Mouse (Mus musculus) gastrocnemius, adult 2 months (tissue): ENCODE results near the gene Spats2l. TPM values are rescaled to one million over a fixed set of nuclear protein-coding genes. Genes with fewer than 3 reads are reported as not detected.

Experiments
- DNase-seq: peaks from one replicate; pipeline ENCODE4 v3.0.0; 2022
- H3K27ac ChIP-seq: fragments of 200-600 bp; 2 replicates; pipeline ENCODE4 v1.8.1; 2022; ENCODE audit warnings: mild to moderate bottlenecking
- H3K4me3 ChIP-seq: fragments of 200-600 bp; 2 replicates; pipeline ENCODE4 v1.8.1; 2022; ENCODE audit warnings: mild to moderate bottlenecking, moderate library complexity
- CTCF ChIP-seq: fragments of 200-600 bp; IDR thresholded peaks from 2 replicates; pipeline ENCODE4 v1.8.1; 2022; ENCODE audit warnings: antibody characterized with exemption, mild to moderate bottlenecking, moderate library complexity
- intact Hi-C: fragments of 180-260 bp; cut with DNase I; formaldehyde crosslinking; loops from one replicate; pipeline ENCODE4 v1.15.1; 2025
- total RNA-seq, 2 experiments: library from RNA; stranded (reverse); gene quantifications; 2 replicates each; pipeline ENCODE4 v1.2.3; 2021

The Spats2l gene
- total RNA-seq, 2 experiments from 2014 or later = 2.0 to 4.8 TPM

- no peak for DNase-seq
- H3K4me3 ChIP-seq = no peak overlapping the region
- no peak for TF ChIP-seq CTCF
- intact Hi-C loops = no loop called here
- no peak overlapping the region for H3K27ac ChIP-seq
Measured at GRCm38 (mm10) chr1:57873996-57874395, 100.0 kb downstream of the Spats2l start.

- no peak for TF ChIP-seq CTCF
- no peak for DNase-seq
- H3K27ac ChIP-seq = no peak overlapping the region
- H3K4me3 ChIP-seq = no peak overlapping the region
- intact Hi-C loops = no loop called here
Measured at GRCm38 (mm10) chr1:57875109-57875508, 101.1 kb downstream of the Spats2l start.

- DNase-seq = no peak
- intact Hi-C loops = no loop called here
- TF ChIP-seq CTCF = no peak
Measured at GRCm38 (mm10) chr1:57875512-57875911, 101.5 kb downstream of the Spats2l start.

GRCm38 (mm10) chr1:57878957-57879356 is 105.0 kb downstream of the Spats2l start:
- no peak for DNase-seq
- no peak overlapping the region for H3K27ac ChIP-seq
- TF ChIP-seq CTCF = no peak
- no peak overlapping the region for H3K4me3 ChIP-seq
- intact Hi-C loops = no loop called here

More at GRCm38 (mm10) chr1:57875512-57875911, 101.5 kb downstream of the Spats2l start:
- no peak overlapping the region for H3K27ac ChIP-seq
- H3K4me3 ChIP-seq = no peak overlapping the region

- no peak for TF ChIP-seq CTCF
- DNase-seq = peak; percentile 32
- Histone ChIP-seq H3K27ac (no peak overlapping the region), H3K4me3 (no peak overlapping the region)
- intact Hi-C loops = no loop called here
Measured at GRCm38 (mm10) chr1:57884867-57885266, 110.9 kb downstream of the Spats2l start.

GRCm38 (mm10) chr1:57889803-57890202 is 115.8 kb downstream of the Spats2l start:
- no peak for TF ChIP-seq CTCF
- H3K27ac ChIP-seq = no peak overlapping the region
- intact Hi-C loops = no loop called here

GRCm38 (mm10) chr1:57890259-57890902 is 116.4 kb downstream of the Spats2l start:
- TF ChIP-seq CTCF = no peak
- no peak overlapping the region for H3K27ac ChIP-seq
- DNase-seq = no peak
- intact Hi-C loops = no loop called here
- no peak overlapping the region for H3K4me3 ChIP-seq

More at GRCm38 (mm10) chr1:57889803-57890202, 115.8 kb downstream of the Spats2l start:
- no peak overlapping the region for H3K4me3 ChIP-seq
- DNase-seq = no peak

GRCm38 (mm10) chr1:57890903-57891267 is 116.9 kb downstream of the Spats2l start:
- Histone ChIP-seq H3K27ac (no peak overlapping the region), H3K4me3 (no peak overlapping the region)
- intact Hi-C loops = no loop called here
- TF ChIP-seq CTCF = no peak
- DNase-seq = no peak

- Histone ChIP-seq H3K4me3 (no peak overlapping the region), H3K27ac (no peak overlapping the region)
- no peak for TF ChIP-seq CTCF
- DNase-seq = no peak
- intact Hi-C loops = no loop called here
Measured at GRCm38 (mm10) chr1:57901494-57901893, 127.5 kb downstream of the Spats2l start.

- intact Hi-C loops = no loop called here
- H3K27ac ChIP-seq = no peak overlapping the region
- no peak overlapping the region for H3K4me3 ChIP-seq
- no peak for DNase-seq
- TF ChIP-seq CTCF = no peak
Measured at GRCm38 (mm10) chr1:57903793-57904192, 129.8 kb downstream of the Spats2l start.

- Histone ChIP-seq H3K4me3 (no peak overlapping the region), H3K27ac (no peak overlapping the region)
- DNase-seq = no peak
- intact Hi-C loops = no loop called here
- TF ChIP-seq CTCF = no peak
Measured at GRCm38 (mm10) chr1:57905912-57906311, 131.9 kb downstream of the Spats2l start.

- Histone ChIP-seq H3K27ac (no peak overlapping the region), H3K4me3 (no peak overlapping the region)
- TF ChIP-seq CTCF = no peak
- no peak for DNase-seq
- intact Hi-C loops = no loop called here
Measured at GRCm38 (mm10) chr1:57906312-57906711, 132.3 kb downstream of the Spats2l start.

- intact Hi-C loops = no loop called here
- no peak overlapping the region for H3K27ac ChIP-seq
- no peak overlapping the region for H3K4me3 ChIP-seq
- TF ChIP-seq CTCF = no peak
- no peak for DNase-seq
Measured at GRCm38 (mm10) chr1:57911561-57911960, 137.6 kb downstream of the Spats2l start.

- no peak for TF ChIP-seq CTCF
- no peak for DNase-seq
- intact Hi-C loops = no loop called here
- Histone ChIP-seq H3K4me3 (no peak overlapping the region), H3K27ac (no peak overlapping the region)
Measured at GRCm38 (mm10) chr1:57917342-57917741, 143.4 kb downstream of the Spats2l start.

- TF ChIP-seq CTCF = no peak
- Histone ChIP-seq H3K4me3 (no peak overlapping the region), H3K27ac (no peak overlapping the region)
- no peak for DNase-seq
- intact Hi-C loops = no loop called here
Measured at GRCm38 (mm10) chr1:57918567-57918966, 144.6 kb downstream of the Spats2l start.
